Mouse (Mus musculus) naive thymus-derived CD4-positive, alpha-beta T cell, adult 5 months (primary cell): ENCODE measurements around the gene Lyrm7. TPM values are rescaled to one million over a fixed set of nuclear protein-coding genes. Genes with fewer than 3 reads are reported as not detected.

Experiments
- polyA plus RNA-seq: library from polyadenylated mRNA; unstranded; fragments of 100-300 nt; shearing (Covaris generic); gene quantifications from one replicate; pipeline ENCODE4 v1.2.1, GENCODE M21; 2017

Lyrm7 gene
- polyA plus RNA-seq: 2.7 TPM

GRCm38 (mm10) chr11:54860256-54861038 is at the start of gene Lyrm7:
Lyrm7 (minus strand) TSS chr11:54860916.

GRCm38 (mm10) chr11:54902333-54903323 is 41.9 kb upstream of the Lyrm7 start, which contains the start of gene Gpx3:
Gpx3 (plus strand) TSS chr11:54902453.

GRCm38 (mm10) chr11:54866119-54867048 is 5.7 kb upstream of the Lyrm7 start, which contains the start of gene Hint1:
Hint1 (plus strand) TSS chr11:54866383.

GRCm38 (mm10) chr11:54787488-54788474 is 72.9 kb downstream of the Lyrm7 start, which contains the start of gene Cdc42se2:
Cdc42se2 (minus strand) TSS chr11:54787675.

Other genes with a start within 250 kb of the Lyrm7 start
- gene Cdc42se2, start 73.2 kb downstream of the Lyrm7 start, polyA plus RNA-seq: 274 TPM
- 186 TPM for gene Hint1, start 5.5 kb upstream of the Lyrm7 start, polyA plus RNA-seq
- 0.65 TPM for gene Gpx3, start 41.5 kb upstream of the Lyrm7 start, polyA plus RNA-seq
- 139 TPM for gene Tnip1, start 102.0 kb upstream of the Lyrm7 start, polyA plus RNA-seq
- 397 TPM for gene Anxa6, start 172.5 kb upstream of the Lyrm7 start, polyA plus RNA-seq
- gene Ccdc69, start 217.2 kb upstream of the Lyrm7 start, polyA plus RNA-seq: 25.3 TPM
- gene Gm2a, start 237.2 kb upstream of the Lyrm7 start, polyA plus RNA-seq: 52.2 TPM